Mouse (Mus musculus) testis, postnatal 10 days (tissue): Measurements from ENCODE around the gene Farsa.

ENCODE experiments used
- DNase-seq: peaks from one replicate; pipeline ENCODE4 v3.0.0; 2021; ENCODE audit warnings: low spot score

Farsa gene

GRCm38 (mm10) chr8:84910551-84910950, 53.8 kb downstream of the Farsa start:
- DNase-seq: no peak

- no peak for DNase-seq
Observed at GRCm38 (mm10) chr8:84911854-84912253, 55.1 kb downstream of the Farsa start.

GRCm38 (mm10) chr8:84912391-84912790, 55.6 kb downstream of the Farsa start:
- DNase-seq: no peak

GRCm38 (mm10) chr8:84912895-84913501, 56.2 kb downstream of the Farsa start:
- peak; percentile 83 for DNase-seq

GRCm38 (mm10) chr8:84913502-84913900, 56.7 kb downstream of the Farsa start:
- no peak for DNase-seq

- DNase-seq: no peak
Observed at GRCm38 (mm10) chr8:84913960-84914359, 57.2 kb downstream of the Farsa start.

GRCm38 (mm10) chr8:84915269-84915668, 58.5 kb downstream of the Farsa start:
- DNase-seq: no peak

- DNase-seq: no peak
Observed at GRCm38 (mm10) chr8:84917781-84918180, 61.0 kb downstream of the Farsa start.

GRCm38 (mm10) chr8:84918646-84919045, 61.9 kb downstream of the Farsa start:
- no peak for DNase-seq
